Mouse (Mus musculus) heart, embryonic 16.5 days (tissue): ENCODE results near the gene Fam57b. TPM values are rescaled to one million over a fixed set of nuclear protein-coding genes. Genes with fewer than 3 reads are reported as not detected.

ENCODE experiments used
- ATAC-seq: fragments of 200-750 bp; cut with Nextera tagmentation; replicated peaks from 2 replicates; pipeline ENCODE4 v1.8.0; 2017; ENCODE audit warnings: moderate number of reproducible peaks; ENCODE audit not compliant: insufficient read depth, low FRiP score; ENCODE audit errors: extremely low read depth
- H3K27ac ChIP-seq: fragments of 300-500 bp; sonication (generic); 2 replicates; pipeline ENCODE4 v1.5.1; 2014; ENCODE audit warnings: mild to moderate bottlenecking, low read length, control low read depth, moderate library complexity
- H3K27me3 ChIP-seq: fragments of 300-500 bp; sonication (generic); 2 replicates; pipeline ENCODE4 v1.6.1; 2014; ENCODE audit warnings: low read length, mixed read lengths; ENCODE audit not compliant: control insufficient read depth, insufficient read depth
- H3K36me3 ChIP-seq: fragments of 300-500 bp; sonication (generic); 2 replicates; pipeline ENCODE4 v1.6.1; 2014; ENCODE audit not compliant: control insufficient read depth, insufficient read depth
- H3K4me1 ChIP-seq: fragments of 300-500 bp; sonication (generic); 2 replicates; pipeline ENCODE4 v1.6.1; 2014; ENCODE audit warnings: low read length, mixed read lengths; ENCODE audit not compliant: control insufficient read depth, insufficient read depth
- H3K4me2 ChIP-seq: fragments of 300-500 bp; sonication (generic); 2 replicates; pipeline ENCODE4 v1.6.1; 2014; ENCODE audit warnings: low read depth, mild to moderate bottlenecking, control low read depth, low read length
- H3K4me3 ChIP-seq: fragments of 300-500 bp; sonication (generic); 2 replicates; pipeline ENCODE4 v1.5.1; 2014; ENCODE audit warnings: mild to moderate bottlenecking, control low read depth, low read length
- H3K9ac ChIP-seq: fragments of 300-500 bp; sonication (generic); 2 replicates; pipeline ENCODE4 v1.6.1; 2014; ENCODE audit warnings: low read length, control low read depth
- H3K9me3 ChIP-seq: fragments of 300-500 bp; sonication (generic); replicated peaks from 2 replicates; pipeline ENCODE4 v1.6.1; 2016; ENCODE audit warnings: low read length; ENCODE audit not compliant: control insufficient read depth
- WGBS: fragments of 180-500 bp; shearing (Covaris S2); extraction: QIAGEN DNeasy Blood & Tissue Kit; methylation state at CpG from one replicate; pipeline ENCODE4 v1.1.7; 2014; 5-methylcytosine and 5-hydroxymethylcytosine counted together
- polyA plus RNA-seq: library from polyadenylated mRNA; unstranded; fragments of >200 nt; fragmentation: Nextera tagmentation; extraction: Ambion mirVana; gene quantifications from 2 replicates; pipeline ENCODE4 v1.2.1, GENCODE M21; 2015

Gene Fam57b
- polyA plus RNA-seq, 1 experiment from 2014 or later, result 1.4 TPM

DNA sequence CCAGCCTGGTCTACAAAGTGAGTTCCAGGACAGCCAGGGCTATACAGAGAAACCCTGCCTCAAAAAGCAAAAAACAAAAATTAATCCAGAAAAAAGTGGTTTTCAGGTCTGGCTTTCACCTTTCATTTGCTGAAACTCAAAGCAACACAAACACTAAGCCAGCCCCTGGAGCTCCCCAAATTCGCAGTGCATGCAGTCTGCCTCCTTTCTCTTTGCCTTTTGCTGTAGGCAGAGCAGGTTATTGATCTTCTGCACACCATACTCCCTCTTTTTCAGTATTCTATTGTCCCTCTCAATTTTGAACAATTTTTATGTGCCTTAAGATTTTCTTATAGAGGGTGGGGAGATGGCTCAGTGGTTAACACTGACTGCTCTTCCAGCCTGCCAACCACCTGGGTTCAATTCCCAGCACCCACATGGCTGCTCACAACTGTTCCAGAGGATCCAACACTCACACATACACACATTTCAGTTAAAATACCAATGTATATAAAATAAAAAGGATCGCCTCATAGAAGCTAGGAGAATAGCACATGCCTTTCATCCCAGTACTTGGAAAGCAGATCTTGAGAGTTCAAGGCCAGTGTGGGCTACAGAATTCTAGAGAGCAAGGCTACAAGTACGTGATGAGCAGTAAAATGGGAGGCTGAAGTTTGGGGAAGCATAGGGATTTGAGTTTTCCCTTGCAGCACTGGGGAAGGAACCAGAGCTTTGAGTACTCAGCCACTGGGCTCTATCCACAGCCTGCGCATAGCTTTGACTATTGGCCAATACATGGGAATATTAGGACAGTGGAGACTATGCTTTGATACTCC, 3.8 kb upstream of the Fam57b start:
- Histone ChIP-seq H3K27ac (peak overlapping the region; percentile 44; the same call in 1 of the 2 replicates), H3K4me3 (no peak overlapping the region), H3K9ac (peak overlapping the region; percentile 9; the same call in 1 of the 2 replicates), H3K36me3 (peaks cover 41% of the 10 kb centered on the region), H3K27me3 (no peaks in the 10 kb centered on the region), H3K4me2 (peak overlapping the region; percentile 13; the same call in 1 of the 2 replicates), H3K4me1 (peaks cover 49% of the 10 kb centered on the region), H3K9me3 (no peaks in the 10 kb centered on the region)
- no peak for ATAC-seq
- WGBS, result 64% methylated on average over 4 of the region's 4 CpGs

DNA sequence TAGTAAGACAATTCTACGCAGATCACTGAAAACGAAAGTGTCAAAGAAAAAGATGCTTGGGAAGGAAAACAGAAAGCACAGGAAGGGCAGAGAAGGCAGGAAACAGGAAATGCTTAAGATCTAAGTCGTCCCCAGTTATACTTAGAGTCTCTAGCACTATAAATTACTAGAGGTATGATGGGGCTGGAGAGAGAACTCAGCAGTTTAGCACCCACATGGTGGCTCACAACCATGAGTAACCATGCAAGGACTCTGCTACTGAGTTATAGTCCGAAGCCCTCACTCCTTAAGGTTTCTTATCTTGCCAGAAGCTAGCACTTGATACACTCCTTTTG, 3.2 kb upstream of the Fam57b start:
- Histone ChIP-seq H3K27ac (peak overlapping the region; percentile 44; the same call in 1 of the 2 replicates), H3K9ac (no peak overlapping the region), H3K4me1 (peaks cover 49% of the 10 kb centered on the region), H3K4me3 (no peak overlapping the region), H3K9me3 (no peaks in the 10 kb centered on the region), H3K27me3 (no peaks in the 10 kb centered on the region), H3K4me2 (peak overlapping the region; percentile 13; the same call in 1 of the 2 replicates), H3K36me3 (peaks cover 35% of the 10 kb centered on the region)
- 55% methylated on average over 4 of the region's 4 CpGs for WGBS
- ATAC-seq, result no peak

DNA sequence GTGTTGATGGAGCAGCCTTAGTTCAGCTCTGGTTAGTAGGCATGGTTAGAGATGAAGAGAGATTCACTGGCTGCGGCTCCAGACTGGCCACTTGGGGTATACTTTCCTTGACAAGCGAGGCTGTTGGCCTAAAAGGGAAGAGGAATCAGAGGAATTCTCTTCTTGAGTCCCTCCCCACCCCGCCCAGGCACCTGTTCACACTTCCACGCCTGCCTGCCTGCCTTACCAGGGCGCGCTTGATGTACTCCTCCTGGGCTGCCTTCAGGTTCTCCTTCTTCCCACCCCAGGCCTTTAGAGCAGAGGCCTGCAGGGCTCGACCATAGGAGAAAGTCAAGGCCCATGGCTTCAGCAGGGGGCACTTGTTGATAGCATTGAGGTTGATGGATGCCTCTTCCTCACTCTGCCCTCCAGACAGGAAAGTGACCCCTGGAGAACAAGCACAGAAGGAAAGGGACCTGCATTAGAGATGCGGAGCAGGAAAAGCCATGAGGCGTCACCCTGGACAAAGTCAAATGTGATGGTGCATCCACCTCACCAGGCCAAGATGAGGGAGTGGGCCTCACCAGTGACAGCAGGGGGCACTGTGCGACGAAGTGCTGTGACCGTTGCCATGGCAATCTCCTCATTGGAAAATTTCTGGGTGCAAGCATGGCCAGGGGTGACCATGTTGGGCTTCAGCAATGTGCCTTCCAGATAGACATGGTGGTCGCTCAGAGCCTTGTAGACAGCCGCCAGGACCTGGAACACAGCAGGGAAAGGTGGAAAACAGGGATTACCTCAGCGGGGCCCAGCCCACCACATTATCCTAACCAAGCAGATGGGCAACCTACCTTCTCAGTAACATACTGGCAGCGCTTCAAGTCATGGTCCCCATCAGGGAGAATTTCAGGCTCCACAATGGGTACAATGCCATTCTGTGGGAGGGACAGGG, 1.8 kb upstream of the Fam57b start:
- H3K4me3 ChIP-seq, result peak overlapping the region; percentile 80; the same call in 1 of the 2 replicates
- ATAC-seq, result no peak
- H3K4me1 ChIP-seq, result peaks cover 56% of the 10 kb centered on the region
- no peak overlapping the region for H3K27ac ChIP-seq
- H3K9me3 ChIP-seq, result no peaks in the 10 kb centered on the region
- no peaks in the 10 kb centered on the region for H3K27me3 ChIP-seq
- no peak overlapping the region for H3K9ac ChIP-seq
- H3K36me3 ChIP-seq, result peaks cover 28% of the 10 kb centered on the region
- H3K4me2 ChIP-seq, result peak overlapping the region; percentile 78
- WGBS, result 77% methylated on average over 16 of the region's 16 CpGs

DNA sequence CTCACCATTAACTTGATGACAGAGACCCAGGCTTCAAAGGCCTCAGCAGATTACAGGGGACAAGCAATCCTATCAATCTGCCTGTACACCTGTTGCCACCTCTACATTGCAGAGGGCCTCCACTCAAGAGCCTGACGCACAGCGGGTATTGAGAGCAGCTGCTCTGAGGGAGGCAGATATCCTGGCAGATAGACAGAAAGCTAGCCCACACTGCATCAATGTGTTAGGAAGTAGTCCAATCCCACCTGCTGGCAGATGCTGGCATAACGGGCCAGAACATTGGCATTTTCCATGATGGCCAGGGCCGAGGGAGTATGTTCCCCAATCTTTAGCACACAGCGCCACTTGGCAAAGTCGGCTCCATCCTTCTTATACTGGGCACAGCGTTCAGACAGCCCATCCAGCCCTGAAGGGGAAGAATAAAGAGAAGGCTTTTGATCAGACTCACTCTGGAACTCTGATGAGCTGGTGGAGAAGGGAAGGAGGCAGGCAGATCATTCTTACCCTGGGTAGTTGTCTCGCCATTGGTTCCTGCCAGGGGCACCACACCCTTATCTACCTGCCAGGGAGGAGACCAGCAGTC, 1.0 kb upstream of the Fam57b start:
- peak overlapping the region; percentile 94 for H3K9ac ChIP-seq
- WGBS, result 59% methylated on average over 8 of the region's 8 CpGs
- H3K9me3 ChIP-seq, result no peaks in the 10 kb centered on the region
- H3K4me1 ChIP-seq, result peaks cover 52% of the 10 kb centered on the region
- H3K36me3 ChIP-seq, result peaks cover 28% of the 10 kb centered on the region
- ATAC-seq, result no peak
- H3K27ac ChIP-seq, result peak overlapping the region; percentile 96; the same call in 1 of the 2 replicates
- no peaks in the 10 kb centered on the region for H3K27me3 ChIP-seq
- peak overlapping the region; percentile 78 for H3K4me2 ChIP-seq
- peak overlapping the region; percentile 80 for H3K4me3 ChIP-seq

DNA sequence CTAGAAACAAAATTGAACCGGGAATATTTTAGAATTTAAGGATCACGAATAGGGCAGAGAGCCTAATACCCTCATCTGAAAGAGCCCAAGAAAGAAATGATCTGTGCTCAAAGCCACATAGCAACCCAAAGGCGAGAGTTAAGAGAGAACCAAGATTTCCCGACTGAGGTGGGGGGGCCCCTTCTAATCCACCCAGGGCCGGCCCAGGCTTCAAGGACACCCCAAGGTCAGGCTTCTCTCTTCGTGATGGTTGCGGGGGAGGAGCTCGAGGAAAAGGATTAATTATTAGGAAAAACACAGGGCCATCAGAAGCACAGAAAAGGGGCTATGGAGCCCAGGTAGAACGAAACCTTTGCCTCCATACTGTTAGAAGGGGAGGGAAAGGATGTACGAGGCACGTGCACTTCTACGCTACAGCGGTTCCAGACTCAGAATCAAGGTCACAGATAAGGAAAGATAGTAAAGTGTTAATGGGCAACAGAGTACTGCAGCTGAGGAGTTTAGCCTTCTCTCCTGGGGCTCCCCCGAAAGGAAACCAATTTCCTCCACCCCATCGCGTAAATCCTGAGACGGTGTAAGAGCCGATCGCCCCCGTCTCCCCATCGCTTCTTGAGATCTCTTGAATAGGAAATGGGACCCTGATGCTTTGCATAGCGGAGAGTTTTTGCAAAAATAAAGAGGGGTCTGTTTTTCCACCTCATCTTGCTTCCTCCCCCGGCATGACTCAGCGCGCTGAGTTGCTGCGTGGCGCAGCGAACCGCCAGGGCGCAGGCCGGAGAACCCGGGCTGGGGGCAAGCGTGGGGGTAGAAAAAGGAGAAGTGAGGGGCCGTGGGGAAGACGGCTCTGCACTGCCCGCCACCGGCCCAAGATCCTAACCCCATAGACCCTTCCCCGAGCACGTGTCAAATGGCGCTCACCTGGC, 920 bp downstream of the Fam57b start:
- no peak for ATAC-seq
- no peaks in the 10 kb centered on the region for H3K9me3 ChIP-seq
- peak overlapping the region; percentile 78 for H3K4me2 ChIP-seq
- peak overlapping the region; percentile 96 for H3K27ac ChIP-seq
- peaks cover 28% of the 10 kb centered on the region for H3K36me3 ChIP-seq
- H3K9ac ChIP-seq, result peak overlapping the region; percentile 94
- H3K4me1 ChIP-seq, result peaks cover 45% of the 10 kb centered on the region
- no peaks in the 10 kb centered on the region for H3K27me3 ChIP-seq
- WGBS, result under 1% methylated on average over 40 of the region's 40 CpGs
- peak overlapping the region; percentile 80 for H3K4me3 ChIP-seq

DNA sequence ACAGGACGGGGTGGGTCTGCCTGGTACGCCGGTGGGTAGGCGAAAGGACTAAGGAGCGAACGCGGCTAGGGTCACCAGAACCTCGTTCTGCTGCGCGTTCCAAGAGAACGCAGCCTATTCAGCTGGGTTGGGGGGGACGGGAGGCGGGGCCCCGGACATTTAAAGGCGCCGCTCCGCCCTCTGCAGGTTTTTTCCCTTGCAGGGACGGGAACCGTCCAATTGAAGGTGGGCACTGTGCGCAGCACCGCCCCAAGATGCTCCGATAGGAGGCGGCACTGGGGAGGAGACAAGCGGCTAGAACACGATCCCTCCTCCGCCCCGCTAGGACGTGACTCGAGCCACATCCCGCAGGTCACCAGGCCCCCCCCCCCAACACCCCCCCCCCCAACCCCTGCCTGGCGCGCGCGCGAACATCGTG, 1.6 kb downstream of the Fam57b start:
- Histone ChIP-seq H3K36me3 (peaks cover 28% of the 10 kb centered on the region), H3K4me3 (peak overlapping the region; percentile 80), H3K4me1 (peaks cover 42% of the 10 kb centered on the region), H3K27me3 (no peaks in the 10 kb centered on the region), H3K9me3 (no peaks in the 10 kb centered on the region), H3K9ac (peak overlapping the region; percentile 94), H3K4me2 (peak overlapping the region; percentile 92), H3K27ac (peak overlapping the region; percentile 100)
- peak; percentile 93 for ATAC-seq
- 1% methylated on average over 30 of the region's 36 CpGs for WGBS

DNA sequence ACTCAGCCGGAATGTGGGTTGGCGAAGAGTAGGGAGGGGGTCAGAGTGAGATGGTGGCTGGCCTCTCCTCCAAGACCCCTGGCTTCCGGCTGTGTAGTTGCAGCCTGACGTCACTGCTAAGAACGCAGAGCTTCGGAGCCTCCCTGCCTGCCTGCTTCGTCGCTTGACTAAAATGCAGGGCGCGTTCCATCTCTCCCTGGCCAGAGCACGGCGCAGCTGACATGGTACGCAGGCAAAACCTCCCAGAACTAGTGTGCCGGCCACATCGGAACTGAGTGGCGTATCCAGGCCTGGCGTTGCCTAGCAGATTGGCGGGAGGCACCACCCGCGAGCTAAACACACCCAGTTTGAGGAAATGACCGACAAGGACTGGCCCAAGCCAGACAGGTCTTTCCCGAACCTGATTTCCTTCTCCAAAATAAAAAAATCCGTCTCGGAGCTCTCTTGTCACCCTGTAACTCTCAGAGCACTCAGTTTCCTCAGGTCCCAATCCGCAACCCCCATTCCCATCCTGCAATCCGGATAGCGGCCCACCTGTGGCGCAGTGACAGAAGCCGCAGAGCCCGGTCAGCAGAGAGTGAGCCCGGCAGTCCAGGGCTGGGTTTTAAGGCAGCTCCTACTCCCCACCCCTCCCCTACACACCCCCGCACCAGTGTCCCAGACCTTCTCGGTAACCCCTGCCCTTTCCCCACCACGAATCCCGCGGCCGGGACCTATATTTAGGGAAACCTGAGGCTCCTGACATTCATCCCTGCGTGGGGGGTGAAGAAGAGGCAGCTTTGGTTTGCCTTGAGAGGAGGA, 2.2 kb downstream of the Fam57b start:
- peak overlapping the region; percentile 100 for H3K27ac ChIP-seq
- H3K36me3 ChIP-seq, result peaks cover 26% of the 10 kb centered on the region
- no peaks in the 10 kb centered on the region for H3K27me3 ChIP-seq
- no peaks in the 10 kb centered on the region for H3K9me3 ChIP-seq
- H3K9ac ChIP-seq, result peak overlapping the region; percentile 92
- ATAC-seq, result peak; percentile 86
- H3K4me2 ChIP-seq, result peak overlapping the region; percentile 92
- H3K4me1 ChIP-seq, result peaks cover 37% of the 10 kb centered on the region
- H3K4me3 ChIP-seq, result peak overlapping the region; percentile 80
- 1% methylated on average over 37 of the region's 38 CpGs for WGBS
